Mouse (Mus musculus) forebrain, embryonic 13.5 days (tissue): ENCODE measurements around the gene Nav2. TPM values are rescaled to one million over a fixed set of nuclear protein-coding genes. Genes with fewer than 3 reads are reported as not detected.

Source experiments
- ATAC-seq: fragments of 200-750 bp; cut with Nextera tagmentation; 2 replicates; pipeline ENCODE4 v1.8.0; 2017
- H3K27ac ChIP-seq: fragments of 300-500 bp; sonication (generic); 2 replicates; pipeline ENCODE4 v1.5.1; 2015; ENCODE audit warnings: inconsistent platforms, mild to moderate bottlenecking, moderate library complexity
- H3K27me3 ChIP-seq: fragments of 300-500 bp; sonication (generic); 2 replicates; pipeline ENCODE4 v1.6.1; 2015; ENCODE audit warnings: mild to moderate bottlenecking, inconsistent platforms
- H3K36me3 ChIP-seq: fragments of 300-500 bp; sonication (generic); 2 replicates; pipeline ENCODE4 v1.6.1; 2015; ENCODE audit warnings: mild to moderate bottlenecking, inconsistent platforms; ENCODE audit not compliant: poor library complexity, severe bottlenecking
- H3K4me1 ChIP-seq: fragments of 300-500 bp; sonication (generic); 2 replicates; pipeline ENCODE4 v1.6.1; 2015; ENCODE audit warnings: inconsistent platforms
- H3K4me2 ChIP-seq: fragments of 300-500 bp; sonication (generic); 2 replicates; pipeline ENCODE4 v1.6.1; 2015; ENCODE audit warnings: inconsistent platforms, mild to moderate bottlenecking, moderate library complexity
- H3K4me3 ChIP-seq: fragments of 300-500 bp; sonication (generic); 2 replicates; pipeline ENCODE4 v1.5.1; 2015; ENCODE audit warnings: mild to moderate bottlenecking, inconsistent platforms
- H3K9ac ChIP-seq: fragments of 300-500 bp; sonication (generic); 2 replicates; pipeline ENCODE4 v1.6.1; 2015; ENCODE audit warnings: mild to moderate bottlenecking, inconsistent platforms
- H3K9me3 ChIP-seq: fragments of 300-500 bp; sonication (generic); replicated peaks from 2 replicates; pipeline ENCODE4 v1.6.1; 2016; ENCODE audit warnings: inconsistent platforms
- WGBS: fragments of 180-500 bp; shearing (Covaris S2); methylation state at CpG from one replicate; pipeline ENCODE4 v1.1.7; 2015; 5-methylcytosine and 5-hydroxymethylcytosine counted together
- polyA plus RNA-seq: library from polyadenylated mRNA; unstranded; fragments of >200 nt; fragmentation: Nextera tagmentation; extraction: Ambion mirVana; gene quantifications from 2 replicates; pipeline ENCODE4 v1.2.1, GENCODE M21; 2015

Gene Nav2
- polyA plus RNA-seq, 1 experiment from 2014 or later = 11.2 TPM

GRCm38 (mm10) chr7:49583176-49583575 lies 674.7 kb downstream of the Nav2 start:
- no peak for ATAC-seq
- Histone ChIP-seq H3K4me1 (no peaks in the 10 kb centered on the region), H3K36me3 (0 out of 2 replicates have a peak, but pooled peaks cover 3% of the 10 kb centered on the region), H3K9me3 (no peaks in the 10 kb centered on the region), H3K4me2 (no peak overlapping the region), H3K27me3 (no peaks in the 10 kb centered on the region), H3K4me3 (no peak overlapping the region), H3K27ac (no peak overlapping the region), H3K9ac (no peak overlapping the region)
- WGBS = 89% methylated on average over 6 of the region's 6 CpGs

GRCm38 (mm10) chr7:49586530-49587120 lies 678.1 kb downstream of the Nav2 start:
- Histone ChIP-seq H3K36me3 (0 out of 2 replicates have a peak, but pooled peaks cover 3% of the 10 kb centered on the region), H3K27me3 (no peaks in the 10 kb centered on the region), H3K27ac (no peak overlapping the region), H3K9me3 (no peaks in the 10 kb centered on the region), H3K4me3 (no peak overlapping the region), H3K9ac (no peak overlapping the region), H3K4me1 (no peaks in the 10 kb centered on the region), H3K4me2 (no peak overlapping the region)
- 76% methylated on average over 5 of the region's 5 CpGs for WGBS
- ATAC-seq = no peak

- H3K4me3 ChIP-seq = no peak overlapping the region
Measured at GRCm38 (mm10) chr7:49589635-49590034, 681.1 kb downstream of the Nav2 start.

GRCm38 (mm10) chr7:49597776-49598175 lies 689.3 kb downstream of the Nav2 start:
- no peak overlapping the region for H3K4me3 ChIP-seq
- WGBS = 78% methylated on average over 3 of the region's 3 CpGs
- no peak overlapping the region for H3K27ac ChIP-seq
- H3K9me3 ChIP-seq = no peaks in the 10 kb centered on the region
- H3K9ac ChIP-seq = no peak overlapping the region
- no peaks in the 10 kb centered on the region for H3K27me3 ChIP-seq
- no peaks in the 10 kb centered on the region for H3K4me1 ChIP-seq
- no peak for ATAC-seq
- 0 out of 2 replicates have a peak, but pooled peaks cover 17% of the 10 kb centered on the region for H3K36me3 ChIP-seq
- no peak overlapping the region for H3K4me2 ChIP-seq

More at GRCm38 (mm10) chr7:49589635-49590034, 681.1 kb downstream of the Nav2 start:
- H3K4me1 ChIP-seq = no peaks in the 10 kb centered on the region
- H3K27me3 ChIP-seq = no peaks in the 10 kb centered on the region
- no peak overlapping the region for H3K4me2 ChIP-seq
- H3K9ac ChIP-seq = no peak overlapping the region
- H3K9me3 ChIP-seq = no peaks in the 10 kb centered on the region
- H3K27ac ChIP-seq = no peak overlapping the region
- no peak for ATAC-seq
- WGBS = 80% methylated on average over 8 of the region's 8 CpGs
- 0 out of 2 replicates have a peak, but pooled peaks cover 8% of the 10 kb centered on the region for H3K36me3 ChIP-seq

GRCm38 (mm10) chr7:49598225-49598624 lies 689.7 kb downstream of the Nav2 start:
- Histone ChIP-seq H3K36me3 (0 out of 2 replicates have a peak, but pooled peaks cover 17% of the 10 kb centered on the region), H3K9ac (no peak overlapping the region), H3K9me3 (no peaks in the 10 kb centered on the region), H3K4me2 (no peak overlapping the region), H3K4me3 (no peak overlapping the region), H3K27ac (no peak overlapping the region), H3K4me1 (no peaks in the 10 kb centered on the region), H3K27me3 (no peaks in the 10 kb centered on the region)
- WGBS = 94% methylated on average over 13 of the region's 13 CpGs
- no peak for ATAC-seq

- H3K4me1 ChIP-seq = no peaks in the 10 kb centered on the region
- H3K36me3 ChIP-seq = 0 out of 2 replicates have a peak, but pooled peaks cover 12% of the 10 kb centered on the region
- no peak overlapping the region for H3K27ac ChIP-seq
- no peak overlapping the region for H3K9ac ChIP-seq
- no peak overlapping the region for H3K4me2 ChIP-seq
- H3K27me3 ChIP-seq = no peaks in the 10 kb centered on the region
- H3K9me3 ChIP-seq = no peaks in the 10 kb centered on the region
- no peak for ATAC-seq
- WGBS = 89% methylated on average over 3 of the region's 3 CpGs
- no peak overlapping the region for H3K4me3 ChIP-seq
Measured at GRCm38 (mm10) chr7:49599950-49600349, 691.4 kb downstream of the Nav2 start.

GRCm38 (mm10) chr7:49601191-49601975 lies 692.9 kb downstream of the Nav2 start:
- Histone ChIP-seq H3K9me3 (no peaks in the 10 kb centered on the region), H3K9ac (no peak overlapping the region), H3K4me1 (no peaks in the 10 kb centered on the region), H3K27ac (no peak overlapping the region), H3K27me3 (peaks cover 5% of the 10 kb centered on the region; the same call in 1 of the 2 replicates), H3K4me2 (no peak overlapping the region), H3K4me3 (no peak overlapping the region), H3K36me3 (0 out of 2 replicates have a peak, but pooled peaks cover 12% of the 10 kb centered on the region)
- 47% methylated on average over 13 of the region's 13 CpGs for WGBS
- ATAC-seq = peak; percentile 72

GRCm38 (mm10) chr7:49604244-49604643 lies 695.7 kb downstream of the Nav2 start:
- 89% methylated on average over 14 of the region's 14 CpGs for WGBS
- no peaks in the 10 kb centered on the region for H3K36me3 ChIP-seq

GRCm38 (mm10) chr7:49604965-49605795 lies 696.7 kb downstream of the Nav2 start:
- Histone ChIP-seq H3K4me1 (no peaks in the 10 kb centered on the region), H3K4me2 (no peak overlapping the region), H3K4me3 (no peak overlapping the region), H3K27ac (no peak overlapping the region), H3K27me3 (peaks cover 5% of the 10 kb centered on the region; the same call in 1 of the 2 replicates), H3K9ac (no peak overlapping the region), H3K9me3 (no peaks in the 10 kb centered on the region), H3K36me3 (no peaks in the 10 kb centered on the region)
- no peak for ATAC-seq
- WGBS = 89% methylated on average over 15 of the region's 15 CpGs

More at GRCm38 (mm10) chr7:49604244-49604643, 695.7 kb downstream of the Nav2 start:
- no peak overlapping the region for H3K4me2 ChIP-seq
- no peak overlapping the region for H3K4me3 ChIP-seq
- no peak for ATAC-seq
- peaks cover 5% of the 10 kb centered on the region; the same call in 1 of the 2 replicates for H3K27me3 ChIP-seq
- H3K27ac ChIP-seq = no peak overlapping the region
- H3K9ac ChIP-seq = no peak overlapping the region
- H3K4me1 ChIP-seq = no peaks in the 10 kb centered on the region
- no peaks in the 10 kb centered on the region for H3K9me3 ChIP-seq

- WGBS = 6% methylated on average over 4 of the region's 7 CpGs
- Histone ChIP-seq H3K4me3 (no peak overlapping the region), H3K36me3 (no peaks in the 10 kb centered on the region), H3K4me2 (no peak overlapping the region), H3K4me1 (no peaks in the 10 kb centered on the region), H3K9ac (no peak overlapping the region), H3K27ac (no peak overlapping the region), H3K9me3 (no peaks in the 10 kb centered on the region), H3K27me3 (peaks cover 77% of the 10 kb centered on the region)
- ATAC-seq = peak; percentile 73
Measured at GRCm38 (mm10) chr7:49616258-49616735, 707.8 kb downstream of the Nav2 start.

- H3K4me1 ChIP-seq = no peaks in the 10 kb centered on the region
- no peaks in the 10 kb centered on the region for H3K36me3 ChIP-seq
- H3K9ac ChIP-seq = no peak overlapping the region
- no peak overlapping the region for H3K4me3 ChIP-seq
- H3K27ac ChIP-seq = no peak overlapping the region
- 82% methylated on average over 4 of the region's 4 CpGs for WGBS
- peaks cover 83% of the 10 kb centered on the region for H3K27me3 ChIP-seq
- H3K4me2 ChIP-seq = no peak overlapping the region
- ATAC-seq = peak; percentile 17; the same call in 1 of the 2 replicates
- no peaks in the 10 kb centered on the region for H3K9me3 ChIP-seq
Measured at GRCm38 (mm10) chr7:49617087-49617486, 708.6 kb downstream of the Nav2 start.
